Mouse (Mus musculus): ENCODE measurements around the gene Nptx2.

- TF ChIP-seq CTCF (IDR thresholded peaks at IDR 0.05; ENCODE audit: borderline replicate concordance, insufficient read depth, low read length), result 0 out of 2 replicates have a peak, but pooled peaks have one; percentile 4
- no peak for TF ChIP-seq POLR2A (IDR thresholded peaks at IDR 0.05; ENCODE audit: low read depth, low read length)
These were observed 31.0 kb upstream of the Nptx2 start for GRCm38 (mm10) chr5:144514738-144515137.
